Mouse (Mus musculus): ENCODE data around the gene Rnaseh2c.

Rnaseh2c gene

GRCm38 (mm10) chr19:5579971-5580370 lies 21.7 kb upstream of the Rnaseh2c start:
- no peak for DNase-seq

- DNase-seq, result no peak
These were observed 20.9 kb upstream of the Rnaseh2c start for GRCm38 (mm10) chr19:5580776-5581175.

- DNase-seq, result no peak
These were observed 19.7 kb upstream of the Rnaseh2c start for GRCm38 (mm10) chr19:5581995-5582394.

GRCm38 (mm10) chr19:5589159-5589558 lies 12.5 kb upstream of the Rnaseh2c start:
- DNase-seq, result no peak

GRCm38 (mm10) chr19:5591888-5592287 lies 9.8 kb upstream of the Rnaseh2c start:
- no peak for DNase-seq

GRCm38 (mm10) chr19:5599224-5599623 lies 2.4 kb upstream of the Rnaseh2c start:
- DNase-seq, result no peak

- DNase-seq, result no peak
These were observed 2.0 kb downstream of the Rnaseh2c start for GRCm38 (mm10) chr19:5603664-5604063.

GRCm38 (mm10) chr19:5605126-5605525 lies 3.5 kb downstream of the Rnaseh2c start:
- DNase-seq, result no peak

- DNase-seq, result no peak
These were observed 4.5 kb downstream of the Rnaseh2c start for GRCm38 (mm10) chr19:5606196-5606595.

- no peak for DNase-seq
These were observed 6.2 kb downstream of the Rnaseh2c start for GRCm38 (mm10) chr19:5607705-5608410.

- no peak for DNase-seq
These were observed 7.0 kb downstream of the Rnaseh2c start for GRCm38 (mm10) chr19:5608707-5609106.

- no peak for DNase-seq
These were observed 7.5 kb downstream of the Rnaseh2c start for GRCm38 (mm10) chr19:5609171-5609546.

- peak; percentile 94 for DNase-seq
These were observed 8.1 kb downstream of the Rnaseh2c start, which contains the start of gene Kat5 for GRCm38 (mm10) chr19:5609547-5610404. TSS of gene Kat5 (minus strand) at chr19:5610237.

GRCm38 (mm10) chr19:5611973-5612372 lies 10.3 kb downstream of the Rnaseh2c start:
- peak; percentile 51 for DNase-seq

GRCm38 (mm10) chr19:5612762-5613411 lies 11.2 kb downstream of the Rnaseh2c start:
- no peak for DNase-seq

GRCm38 (mm10) chr19:5614953-5615352 lies 13.3 kb downstream of the Rnaseh2c start:
- DNase-seq, result peak; percentile 92

GRCm38 (mm10) chr19:5620007-5620406 lies 18.3 kb downstream of the Rnaseh2c start:
- DNase-seq, result no peak

- no peak for DNase-seq
These were observed 20.2 kb downstream of the Rnaseh2c start for GRCm38 (mm10) chr19:5621884-5622283.

- DNase-seq, result no peak
These were observed 23.6 kb downstream of the Rnaseh2c start for GRCm38 (mm10) chr19:5625311-5625710.

- no peak for DNase-seq
These were observed 28.2 kb downstream of the Rnaseh2c start for GRCm38 (mm10) chr19:5629907-5630306.

- no peak for DNase-seq
These were observed 30.4 kb downstream of the Rnaseh2c start for GRCm38 (mm10) chr19:5632120-5632519.

- DNase-seq, result no peak
These were observed 34.4 kb downstream of the Rnaseh2c start for GRCm38 (mm10) chr19:5636036-5636570.

- DNase-seq, result peak; percentile 67
These were observed 34.9 kb downstream of the Rnaseh2c start for GRCm38 (mm10) chr19:5636571-5637041.

Data from lung, postnatal 36 days (tissue).